Comparison of ENCODE assay signal across 9 mouse cellular contexts in the genomic region with DNA sequence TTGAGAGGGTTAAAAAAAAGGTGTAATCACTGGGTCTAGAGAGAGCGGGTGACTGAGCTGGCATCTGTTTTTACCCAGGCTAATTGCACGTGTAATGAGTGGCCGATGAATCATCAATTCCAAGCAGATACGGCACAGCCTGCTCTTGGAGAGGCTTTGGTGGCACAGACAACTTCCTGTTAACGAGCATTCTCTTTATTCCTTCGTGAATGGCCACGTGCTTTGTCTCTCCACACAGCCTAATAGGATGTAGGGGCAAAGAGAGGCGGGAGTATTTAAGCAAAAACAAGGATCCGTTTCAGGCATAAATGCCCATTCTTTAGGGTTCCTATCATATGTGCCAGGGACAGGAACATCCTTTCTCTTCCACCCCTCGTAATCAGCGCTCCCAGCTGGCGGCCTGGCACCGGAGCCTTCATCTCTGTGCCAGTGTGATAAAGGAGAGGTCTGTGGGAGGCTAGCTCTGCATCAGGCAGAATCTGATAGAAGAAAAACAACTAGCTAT. TPM values are rescaled to one million over a fixed set of nuclear protein-coding genes. Genes with fewer than 3 reads are reported as not detected.
DNase-seq lines count a peak whose midpoint lies in the region; ATAC-seq lines count a peak whose summit lies in the region.
"Had no signal": no experiment of that assay in that cellular context is flagged by ENCODE, and none has a peak within 500 bp of the region (broad histone marks: within the 10 kb centered on the region; RNA-seq: fewer than 3 reads in every experiment).

No protein-coding gene starts in this region.

- H3K36me3 ChIP-seq in heart, embryonic 12.5 days = peaks cover 64% of the 10 kb centered on the region
- peaks cover 69% of the 10 kb centered on the region for H3K36me3 ChIP-seq in midbrain, embryonic 14.5 days (ENCODE audit: control insufficient read depth, insufficient read depth, low read length)

- ATAC-seq in heart, embryonic 12.5 days (ENCODE audit: insufficient number of reproducible peaks, low FRiP score) = no peak
- no peak for ATAC-seq in midbrain, embryonic 14.5 days (ENCODE audit: low FRiP score, low TSS enrichment)

- no peak for DNase-seq in heart, adult 8-10 months (ENCODE audit: low spot score)
- DNase-seq in brain, adult 2 months (ENCODE audit: low read depth, low spot score) = peak; percentile 92
- DNase-seq in layer of hippocampus, adult 18-20 months (ENCODE audit: low spot score in 2 of 2) = peak; percentile 86 to 91
- DNase-seq in midbrain, embryonic 14.5 days = peak; percentile 40
- no peak for DNase-seq in thymus, postnatal 14 days
- no peak for DNase-seq in yolk sac, embryonic 10.5 days (ENCODE audit: low spot score)
- no peak for DNase-seq in urinary bladder, postnatal 4 days (ENCODE audit: low spot score in 2 of 2)

- peaks cover 51% of the 10 kb centered on the region for H3K4me1 ChIP-seq in heart, embryonic 12.5 days (replicated peaks)
- H3K4me1 ChIP-seq in midbrain, embryonic 14.5 days (ENCODE audit: control insufficient read depth, insufficient read depth, low read length) = no peaks in the 10 kb centered on the region

- 0 out of 2 replicates have a peak overlapping the region, but pooled peaks have one; percentile 7 for H3K27ac ChIP-seq in heart, embryonic 12.5 days (ENCODE audit: poor library complexity, severe bottlenecking)
- peak overlapping the region; percentile 43 for H3K27ac ChIP-seq in midbrain, embryonic 14.5 days (replicated peaks; ENCODE audit: low read depth, low read length)
- H3K27ac ChIP-seq: macrophage had no signal

- 73% methylated on average over 13 of the region's 13 CpGs for WGBS in heart, embryonic 12.5 days
- WGBS in midbrain, embryonic 14.5 days = 66% methylated on average over 13 of the region's 13 CpGs

- no peaks in the 10 kb centered on the region for H3K27me3 ChIP-seq in heart, embryonic 12.5 days (replicated peaks)
- no peaks in the 10 kb centered on the region for H3K27me3 ChIP-seq in midbrain, embryonic 14.5 days (ENCODE audit: control insufficient read depth, insufficient read depth, low read length)

- no peaks in the 10 kb centered on the region for H3K9me3 ChIP-seq in heart, embryonic 12.5 days (replicated peaks)
- H3K9me3 ChIP-seq in midbrain, embryonic 14.5 days (ENCODE audit: control insufficient read depth, low read length) = no peaks in the 10 kb centered on the region

- no peak overlapping the region for H3K4me2 ChIP-seq in heart, embryonic 12.5 days
- H3K4me2 ChIP-seq in midbrain, embryonic 14.5 days (ENCODE audit: low read length) = no peak overlapping the region

- no peak overlapping the region for H3K4me3 ChIP-seq in heart, embryonic 12.5 days
- H3K4me3 ChIP-seq in midbrain, embryonic 14.5 days (replicated peaks; ENCODE audit: low read depth, low read length) = no peak overlapping the region

- H3K9ac ChIP-seq in heart, embryonic 12.5 days = 0 out of 2 replicates have a peak overlapping the region, but pooled peaks have one; percentile 38
- no peak overlapping the region; the same call in 1 of the 2 replicates for H3K9ac ChIP-seq in midbrain, embryonic 14.5 days (replicated peaks; ENCODE audit: low read length)

RNA-seq across cellular contexts. Expression of gene Gpd1, which starts 1.9 kb away (rescaled TPM):
- 0.77 and 1.1 TPM in 2 replicates for polyA plus RNA-seq in heart, embryonic 12.5 days (2016; fragmentation: Nextera tagmentation; extraction: Ambion mirVana)
- 10 to 100 TPM; 38.6 to 59.0 (median 49.5) TPM for total RNA-seq in heart, adult 8-10 months (2022)
- total RNA-seq in layer of hippocampus, adult 18-20 months (2021) = 100 to 1,000 TPM; 130 to 153 TPM
- polyA plus RNA-seq in midbrain, embryonic 14.5 days (2014; fragmentation: Nextera tagmentation; extraction: Ambion mirVana) = 0.92 and 1.7 TPM in 2 replicates

RNA-seq across cellular contexts. Expression of gene Cox14, which starts 10.0 kb away (rescaled TPM):
- 168 and 170 TPM in 2 replicates for polyA plus RNA-seq in heart, embryonic 12.5 days (2016; fragmentation: Nextera tagmentation; extraction: Ambion mirVana)
- 100 to 1,000 TPM; 240 to 284 (median 258) TPM for total RNA-seq in heart, adult 8-10 months (2022)
- total RNA-seq in layer of hippocampus, adult 18-20 months (2021) = 100 to 1,000 TPM; 123 to 127 TPM
- polyA plus RNA-seq in midbrain, embryonic 14.5 days (2014; fragmentation: Nextera tagmentation; extraction: Ambion mirVana) = 168 and 206 TPM in 2 replicates

RNA-seq across cellular contexts. Expression of gene Gm17349, which starts 10.1 kb away (rescaled TPM):
- not detected in 2 replicates for polyA plus RNA-seq in heart, embryonic 12.5 days (2016; fragmentation: Nextera tagmentation; extraction: Ambion mirVana)
- total RNA-seq in heart, adult 8-10 months (2022) = 1 to 10 TPM; 2.4 to 3.3 (median 2.9) TPM
- 1 to 10 TPM; 5.0 to 8.7 TPM for total RNA-seq in layer of hippocampus, adult 18-20 months (2021)
- polyA plus RNA-seq in midbrain, embryonic 14.5 days (2014; fragmentation: Nextera tagmentation; extraction: Ambion mirVana) = not detected in 2 replicates
- polyA plus RNA-seq: macrophage had no signal

RNA-seq across cellular contexts. Expression of gene Smarcd1, which starts 13.5 kb away (rescaled TPM):
- 25.5 and 29.3 TPM in 2 replicates for polyA plus RNA-seq in heart, embryonic 12.5 days (2016; fragmentation: Nextera tagmentation; extraction: Ambion mirVana)
- 10 to 100 TPM; 21.7 to 25.8 (median 24.5) TPM for total RNA-seq in heart, adult 8-10 months (2022)
- 100 to 1,000 TPM; 108 to 109 TPM for total RNA-seq in layer of hippocampus, adult 18-20 months (2021)
- polyA plus RNA-seq in midbrain, embryonic 14.5 days (2014; fragmentation: Nextera tagmentation; extraction: Ambion mirVana) = 127 and 136 TPM in 2 replicates

RNA-seq across cellular contexts. Expression of gene Asic1, which starts 45.2 kb away (rescaled TPM):
- 2.6 and 3.2 TPM in 2 replicates for polyA plus RNA-seq in heart, embryonic 12.5 days (2016; fragmentation: Nextera tagmentation; extraction: Ambion mirVana)
- total RNA-seq in heart, adult 8-10 months (2022) = under 1 TPM; 0.14 to 0.56 (median 0.35) TPM
- total RNA-seq in layer of hippocampus, adult 18-20 months (2021) = 10 to 100 TPM; 29.6 to 36.9 TPM
- 51.9 and 53.5 TPM in 2 replicates for polyA plus RNA-seq in midbrain, embryonic 14.5 days (2014; fragmentation: Nextera tagmentation; extraction: Ambion mirVana)

Comparison
In these comparisons a context has a peak if more than half of its experiments do, and no peak if none do; other contexts are left out.
1. DNase-seq: peak in brain, adult 2 months (single experiment), layer of hippocampus, adult 18-20 months (2 of 2) and midbrain, embryonic 14.5 days (single experiment); none in heart, adult 8-10 months (single experiment), thymus, postnatal 14 days (single experiment), yolk sac, embryonic 10.5 days (single experiment) and urinary bladder, postnatal 4 days (0 of 2).